Mouse (Mus musculus): ENCODE results near the gene Git1. TPM values are rescaled to one million over a fixed set of nuclear protein-coding genes. Genes with fewer than 3 reads are reported as not detected.

The Git1 gene
- total RNA-seq (2021): 10 to 100 TPM; 25.9 to 33.3 TPM
- long read RNA-seq, experiment 1, transcript Git1-202 (19 exons, 3,476 nt): major isoform, 49 of 74 reads
- long read RNA-seq, experiment 1, partial matches to known transcripts: 20 of 74 reads
- long read RNA-seq, experiment 1, other reads (novel, unspliced or antisense): 4 of 74 reads
- long read RNA-seq, experiment 2, transcript Git1-202 (19 exons, 3,476 nt): major isoform, 53 of 66 reads
- long read RNA-seq, experiment 2, partial matches to known transcripts: 9 of 66 reads
- long read RNA-seq, experiment 2, other reads (novel, unspliced or antisense): 3 of 66 reads

DNA sequence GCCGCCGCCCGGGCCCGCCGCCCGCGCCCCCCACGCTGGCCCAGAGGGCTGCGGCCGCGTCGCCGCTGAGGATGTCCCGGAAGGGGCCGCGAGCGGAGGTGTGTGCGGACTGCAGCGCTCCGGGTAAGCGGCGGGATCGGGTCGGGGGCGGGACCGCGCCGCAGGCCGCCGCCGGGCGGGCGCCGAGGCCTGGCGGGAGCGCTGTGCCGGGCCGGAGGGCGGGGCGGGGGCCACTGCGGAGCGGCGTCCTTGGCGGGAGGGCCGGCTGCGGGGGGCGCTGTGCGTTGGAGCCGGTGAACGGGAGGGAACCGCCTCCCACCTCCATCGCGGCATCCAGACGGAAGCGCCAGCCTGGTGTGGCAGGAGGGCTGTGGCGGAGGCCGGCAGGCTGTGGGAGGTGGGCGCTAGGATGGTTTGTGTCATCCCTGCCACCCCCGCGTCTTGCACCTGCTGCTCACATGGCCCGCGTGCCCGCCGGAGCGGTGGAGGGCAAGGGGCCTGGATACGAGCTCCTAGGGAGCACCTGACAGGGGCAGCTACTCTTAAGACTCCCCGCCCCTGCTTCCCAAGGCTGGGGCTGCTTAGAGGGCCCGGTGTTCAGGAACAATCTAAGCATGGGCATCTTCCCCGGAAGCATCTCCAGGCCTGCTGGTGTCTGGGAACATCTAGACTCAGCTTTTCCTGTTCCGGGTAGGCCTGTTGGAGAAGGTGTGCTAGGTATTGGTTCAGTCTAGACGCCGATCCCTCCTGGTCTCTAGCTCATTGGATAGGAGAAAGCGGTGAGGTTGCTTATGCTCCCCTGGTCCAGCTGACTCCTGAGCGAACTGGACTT is at the start of gene Git1:
Gene Git1 (plus strand): TSS at position 51 of the 832 bp plus-strand sequence.
- DNase-seq: peak; percentile 75
- H3K27ac ChIP-seq: peak within 1 kb of the TSS; percentile 97
- peak; percentile 12; the same call in 1 of the 2 replicates for TF ChIP-seq CTCF (IDR thresholded peaks at IDR 0.05)
- H3K4me3 ChIP-seq: peak within 1 kb of the TSS; percentile 93
- intact Hi-C loops (cut with DNase I): no loop called here

DNA sequence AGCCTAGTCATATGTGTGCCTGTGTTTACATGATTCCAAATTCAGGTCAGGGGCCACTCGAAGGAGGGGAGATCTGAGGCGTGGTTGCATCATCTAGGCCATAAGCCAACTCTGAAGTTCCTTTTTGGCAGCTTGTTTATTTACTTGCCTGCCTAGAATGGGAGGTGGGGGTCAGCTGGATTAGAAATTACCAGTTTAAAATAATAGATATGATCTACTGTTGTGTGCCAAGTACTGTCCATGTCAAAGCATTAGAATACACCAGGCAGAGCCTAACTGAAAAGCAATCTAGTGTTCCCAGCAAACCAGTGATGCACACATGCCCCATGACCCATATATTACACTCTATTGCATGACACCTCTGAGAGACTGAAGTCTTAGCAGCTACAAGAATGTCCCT is 48.4 kb upstream of the Git1 start:
- DNase-seq: peak; percentile 60
- intact Hi-C loops (cut with DNase I): loop anchor here (5.0 kb wide), 2 partner anchors 78 to 228 kb away; partner anchors contain the start of gene Ssh2
- peak overlapping the region; percentile 88 for H3K27ac ChIP-seq
- no peak overlapping the region; the same call in 1 of the 2 replicates for H3K4me3 ChIP-seq
- TF ChIP-seq CTCF (IDR thresholded peaks at IDR 0.05): no peak

DNA sequence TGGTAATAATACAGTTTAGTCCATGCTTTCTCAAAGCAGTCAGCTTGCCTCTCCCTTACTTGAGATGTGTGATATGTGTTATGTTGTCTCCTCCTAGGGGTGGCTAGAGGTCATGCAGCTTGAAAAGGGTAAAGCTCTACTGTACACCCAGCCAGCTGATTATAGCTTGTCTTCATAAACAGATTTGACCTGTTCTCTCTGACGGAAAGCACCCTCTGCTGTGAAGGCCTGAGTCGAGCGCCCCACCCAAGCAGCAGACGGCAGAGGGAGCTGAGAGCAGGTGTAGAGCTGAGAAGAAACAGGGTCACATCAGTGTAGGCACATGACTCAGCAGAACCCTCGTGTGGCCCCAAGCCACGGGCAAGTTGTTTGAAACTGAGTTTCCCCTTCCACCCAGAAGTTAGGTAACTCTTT is 46.7 kb upstream of the Git1 start:
- Histone ChIP-seq H3K4me3 (peak overlapping the region; percentile 15; the same call in 1 of the 2 replicates), H3K27ac (peak overlapping the region; percentile 88)
- intact Hi-C loops (cut with DNase I): loop anchor here (1.0 to 5.0 kb wide), 3 partner anchors 97 to 229 kb away; partner anchors contain the start of gene Ssh2
- peak; percentile 88 for DNase-seq
- TF ChIP-seq CTCF (IDR thresholded peaks at IDR 0.05): peak; percentile 87; the same call in 1 of the 2 replicates

DNA sequence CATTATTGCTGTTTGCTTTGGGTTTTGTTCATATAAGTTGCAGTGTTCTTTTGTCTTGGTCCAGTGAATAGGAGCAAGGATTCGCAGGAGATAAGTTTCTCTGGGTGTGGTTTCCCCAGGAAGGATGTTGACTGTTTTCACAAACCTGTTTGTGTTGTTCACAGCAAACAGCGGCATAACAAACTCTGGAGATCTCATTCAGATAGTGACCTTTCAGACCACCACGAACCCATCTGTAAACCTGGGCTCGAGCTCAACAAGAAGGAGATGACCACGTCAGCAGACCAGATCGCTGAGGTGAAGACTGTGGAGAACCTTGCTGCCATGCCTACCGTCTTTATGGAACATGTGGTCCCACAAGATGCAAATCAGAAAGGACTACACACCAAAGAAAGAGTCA is 44.1 kb upstream of the Git1 start:
- intact Hi-C loops (cut with DNase I): loop anchor here (5.0 kb wide), 1 partner anchor 232 kb away; the partner anchor contains the start of gene Ssh2
- no peak for DNase-seq
- TF ChIP-seq CTCF (IDR thresholded peaks at IDR 0.05): no peak
- peak overlapping the region; percentile 86 for H3K27ac ChIP-seq
- peak overlapping the region; percentile 60 for H3K4me3 ChIP-seq

DNA sequence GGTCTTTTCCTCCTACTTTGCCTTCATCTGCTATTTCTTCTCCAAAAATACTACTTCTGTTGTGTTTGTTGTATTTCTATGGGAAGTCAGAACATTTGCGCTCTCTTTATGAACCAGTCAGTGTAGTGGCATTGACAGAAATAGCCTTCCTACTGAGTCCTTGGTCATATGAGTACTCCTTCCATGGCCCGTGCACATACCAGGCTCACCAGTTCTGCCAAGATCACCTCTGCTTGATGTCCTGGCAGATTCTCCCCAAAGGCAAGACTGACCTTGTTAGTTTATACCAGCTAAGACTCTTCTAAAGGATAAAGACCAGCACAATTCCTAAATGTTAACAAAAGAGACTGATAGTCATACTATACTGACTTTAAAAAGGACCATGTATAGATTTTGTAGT is 41.7 kb upstream of the Git1 start:
- TF ChIP-seq CTCF (IDR thresholded peaks at IDR 0.05): no peak
- peak; percentile 62 for DNase-seq
- H3K4me3 ChIP-seq: peak overlapping the region; percentile 60
- intact Hi-C loops (cut with DNase I): no loop called here
- H3K27ac ChIP-seq: peak overlapping the region; percentile 86

DNA sequence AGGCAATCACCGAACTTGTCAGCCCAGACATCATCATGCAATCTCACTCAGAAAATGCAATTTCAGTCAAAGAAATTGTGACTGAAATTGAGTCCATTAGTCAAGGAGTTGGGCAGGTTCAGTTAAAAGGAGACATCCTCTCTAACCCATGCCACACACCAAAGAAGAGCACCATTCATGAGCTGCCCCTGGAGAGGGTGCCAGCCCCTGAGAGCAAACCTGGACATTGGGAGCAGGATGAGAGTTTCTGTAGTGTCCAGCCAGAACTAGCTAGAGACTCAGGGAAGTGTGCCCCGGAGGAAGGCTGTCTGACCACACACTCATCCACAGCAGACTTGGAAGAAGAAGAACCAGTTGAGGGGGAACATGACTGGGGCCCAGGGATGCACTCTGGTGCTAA is 40.0 kb upstream of the Git1 start:
- intact Hi-C loops (cut with DNase I): no loop called here
- DNase-seq: no peak
- Histone ChIP-seq H3K27ac (no peak overlapping the region), H3K4me3 (no peak overlapping the region)
- TF ChIP-seq CTCF (IDR thresholded peaks at IDR 0.05): no peak

DNA sequence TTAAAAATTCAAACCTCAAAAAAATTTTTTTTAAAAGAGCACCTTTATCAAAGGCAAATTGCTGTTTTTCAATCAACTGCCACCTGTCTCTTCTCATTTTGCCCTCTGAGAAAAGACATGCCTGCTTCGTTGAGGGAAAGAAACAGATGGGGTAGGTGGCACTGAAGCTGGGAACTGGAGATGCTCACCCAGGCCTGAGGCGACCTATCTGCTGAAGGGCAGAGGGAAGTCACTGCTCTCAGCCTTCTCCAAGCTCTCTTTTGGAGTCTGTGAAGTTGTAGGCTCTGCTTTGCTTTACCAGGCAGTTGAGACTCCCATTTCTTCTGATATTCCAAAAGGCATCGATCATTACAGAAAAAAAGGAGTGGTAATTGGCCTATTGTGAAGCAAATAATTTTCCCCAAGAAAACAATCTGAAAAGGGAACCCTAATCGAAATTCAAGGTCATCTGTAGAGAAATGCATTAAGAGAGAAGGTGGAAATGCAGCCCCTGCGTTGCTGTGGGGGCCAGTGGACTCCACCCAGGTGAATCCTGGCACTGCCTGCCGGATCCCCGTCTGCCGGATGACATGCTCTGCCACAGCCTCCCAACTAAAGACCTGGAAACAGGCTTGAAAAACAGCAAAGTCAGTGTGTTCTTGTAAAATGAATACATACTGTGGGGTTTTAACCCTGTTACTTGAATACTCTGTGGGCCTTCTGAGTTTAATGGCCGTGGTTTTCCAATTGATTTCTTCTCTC is 37.4 kb upstream of the Git1 start:
- no peak overlapping the region for H3K4me3 ChIP-seq
- intact Hi-C loops (cut with DNase I): no loop called here
- peak overlapping the region; percentile 48 for H3K27ac ChIP-seq
- TF ChIP-seq CTCF (IDR thresholded peaks at IDR 0.05): no peak
- DNase-seq: no peak

DNA sequence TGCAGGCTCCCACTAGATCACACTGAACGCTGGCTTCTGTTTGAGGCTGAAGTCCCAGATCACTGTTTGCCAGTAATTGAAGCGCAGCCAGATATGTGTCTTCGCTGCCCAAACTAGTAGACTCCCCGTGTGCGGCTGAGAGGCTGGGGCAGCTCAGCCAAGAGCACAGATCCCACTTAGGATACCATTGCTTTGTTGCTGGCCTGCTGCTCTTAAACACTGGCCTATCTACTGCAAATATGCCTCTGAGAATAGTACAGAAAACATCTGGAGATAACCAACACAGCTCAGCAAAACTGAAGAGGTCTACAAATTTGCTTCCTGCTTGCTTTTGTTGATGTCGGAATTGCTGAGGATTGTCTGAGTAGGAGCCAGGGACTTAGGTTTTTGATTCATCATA is 36.5 kb upstream of the Git1 start:
- TF ChIP-seq CTCF (IDR thresholded peaks at IDR 0.05): no peak
- H3K27ac ChIP-seq: peak overlapping the region; percentile 48
- intact Hi-C loops (cut with DNase I): no loop called here
- DNase-seq: no peak
- H3K4me3 ChIP-seq: no peak overlapping the region; the same call in 1 of the 2 replicates

DNA sequence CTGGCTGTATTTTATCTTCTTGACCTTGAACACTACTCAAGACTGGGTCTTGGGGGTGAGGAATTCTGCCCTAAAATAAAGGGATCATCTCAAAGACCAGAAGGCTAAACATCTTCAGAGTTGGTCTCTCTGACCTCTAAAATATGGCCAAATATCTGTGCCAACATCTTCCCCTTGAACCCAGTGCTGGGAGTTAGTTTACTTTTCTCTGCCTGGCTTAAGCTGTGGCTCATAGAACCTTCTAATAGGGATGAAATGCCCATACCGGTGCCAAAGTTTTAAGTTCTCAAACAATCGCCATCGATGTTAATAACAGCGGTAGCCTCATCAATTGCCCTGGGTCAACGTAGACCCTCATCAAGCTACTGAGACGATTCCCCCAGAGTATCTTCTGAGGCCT is 31.5 kb upstream of the Git1 start:
- DNase-seq: no peak
- intact Hi-C loops (cut with DNase I): loop anchor here (10.0 kb wide), 1 partner anchor 367 kb away; no protein-coding TSS in a partner anchor
- no peak for TF ChIP-seq CTCF (IDR thresholded peaks at IDR 0.05)
- Histone ChIP-seq H3K27ac (peak overlapping the region; percentile 98), H3K4me3 (peak overlapping the region; percentile 89)

DNA sequence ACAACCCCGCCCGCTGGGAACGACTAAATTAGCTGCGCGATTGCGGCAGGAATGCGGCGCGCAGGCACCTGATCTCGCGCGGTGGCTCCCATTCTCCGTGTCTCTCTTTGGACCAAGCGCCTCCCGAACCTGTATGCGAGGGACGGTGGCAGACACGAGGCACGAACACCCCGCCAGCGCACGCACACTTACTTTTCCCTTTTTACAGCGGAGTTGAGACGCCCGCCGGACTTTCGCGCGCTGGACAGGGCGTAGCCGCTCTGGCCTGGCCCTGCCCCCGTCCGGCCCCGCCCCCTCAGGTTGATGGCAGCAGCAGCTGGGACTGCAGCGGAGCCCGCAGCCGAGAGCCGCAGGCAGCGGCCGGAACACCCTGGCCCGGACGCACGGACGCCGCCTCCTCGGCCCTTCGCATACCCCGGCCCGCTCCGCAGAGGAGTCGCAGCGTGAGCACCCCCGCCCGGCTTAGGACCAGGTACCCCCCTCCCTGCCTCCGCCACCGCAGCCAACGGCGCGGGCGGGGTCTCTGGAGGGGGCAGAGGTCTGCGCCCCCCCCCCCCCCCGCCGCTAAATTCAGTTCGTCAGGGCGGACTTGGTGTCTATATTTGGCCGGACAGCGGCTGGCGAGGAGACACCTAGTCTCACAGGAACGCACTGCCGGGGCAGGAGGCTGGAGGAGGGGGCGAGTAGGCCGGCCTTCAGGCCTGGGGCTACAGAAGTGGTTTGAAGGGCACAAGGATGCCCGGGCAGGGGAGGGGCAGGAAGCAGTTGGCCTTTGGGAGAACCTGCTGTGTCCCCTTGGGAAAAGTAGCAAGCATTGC is 30.9 kb upstream of the Git1 start, which contains the start of gene Coro6:
Gene Coro6 (plus strand): TSS at position 129 of the 818 bp plus-strand sequence.
- Histone ChIP-seq H3K4me3 (peak within 1 kb of the TSS; percentile 89), H3K27ac (peak within 1 kb of the TSS; percentile 98)
- peak; percentile 94 for DNase-seq
- peak; percentile 26; the same call in 1 of the 2 replicates for TF ChIP-seq CTCF (IDR thresholded peaks at IDR 0.05)
- intact Hi-C loops (cut with DNase I): loop anchor here (10.0 kb wide), 1 partner anchor 368 kb away; no protein-coding TSS in a partner anchor

DNA sequence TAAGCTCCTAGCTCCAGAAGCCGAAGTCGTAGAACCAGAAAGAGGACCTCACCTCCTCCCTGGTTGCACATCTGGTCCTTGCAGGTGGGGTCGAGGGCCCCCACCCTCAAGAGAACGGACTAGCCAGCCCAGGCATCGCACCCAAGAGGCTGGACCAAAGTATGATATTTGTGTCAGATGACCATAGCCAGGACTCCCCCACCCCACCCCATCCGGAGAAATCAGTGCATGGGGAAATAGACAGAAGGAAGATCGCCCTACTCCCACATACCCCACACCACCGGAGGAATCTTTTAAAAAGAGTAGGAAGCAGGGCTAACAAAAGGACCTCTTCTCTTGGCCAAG is 30.3 kb upstream of the Git1 start:
- Histone ChIP-seq H3K4me3 (peak overlapping the region; percentile 89), H3K27ac (peak overlapping the region; percentile 98)
- intact Hi-C loops (cut with DNase I): loop anchor here (10.0 kb wide), 1 partner anchor 368 kb away; no protein-coding TSS in a partner anchor
- TF ChIP-seq CTCF (IDR thresholded peaks at IDR 0.05): no peak
- DNase-seq: no peak

Data from gastrocnemius, adult 2 months (tissue).